Mouse (Mus musculus) bone marrow macrophage, adult 2 months (primary cell): Measurements from ENCODE around the gene Ubap2l. TPM values are rescaled to one million over a fixed set of nuclear protein-coding genes. Genes with fewer than 3 reads are reported as not detected.

Experiments used
- H3K27ac ChIP-seq: 2 replicates; pipeline ENCODE4 v1.5.1; 2012; ENCODE audit warnings: low read depth, low read length; ENCODE audit not compliant: insufficient read depth
- H3K4me1 ChIP-seq: 2 replicates; pipeline ENCODE4 v1.6.1; 2012; ENCODE audit warnings: low read length; ENCODE audit not compliant: control insufficient read depth, insufficient read depth
- H3K4me3 ChIP-seq: 2 replicates; pipeline ENCODE4 v1.5.1; 2012; ENCODE audit warnings: mild to moderate bottlenecking, low read length, moderate library complexity; ENCODE audit not compliant: insufficient read depth
- CTCF ChIP-seq: IDR thresholded peaks from 2 replicates; pipeline ENCODE4 v1.5.1; 2012; ENCODE audit warnings: low read depth, mild to moderate bottlenecking, low read length, moderate library complexity
- POLR2A ChIP-seq: IDR thresholded peaks from 2 replicates; pipeline ENCODE4 v1.6.1; 2012; ENCODE audit warnings: mild to moderate bottlenecking, low read depth, low read length, borderline replicate concordance
- polyA plus RNA-seq: library from polyadenylated mRNA; stranded (reverse); fragments of >200 nt; gene quantifications from 2 replicates; pipeline ENCODE4 v1.2.4, GENCODE M21; 2012; ENCODE audit not compliant: missing spikeins, insufficient read depth, insufficient read length

The Ubap2l gene
- polyA plus RNA-seq, 1 experiment: 228 TPM

- TF ChIP-seq CTCF (no peak), POLR2A (no peak)
- peaks cover 33% of the 10 kb centered on the region for H3K4me1 ChIP-seq
- H3K4me3 ChIP-seq: no peak within 1 kb of the TSS
- H3K27ac ChIP-seq: no peak within 1 kb of the TSS
Measured at GRCm38 (mm10) chr3:90072294-90072693, 19.9 kb upstream of the Ubap2l start, which contains the start of gene Tpm3. Gene Tpm3, plus strand, starts transcription at chr3:90072649.

GRCm38 (mm10) chr3:90069688-90070087, 17.3 kb upstream of the Ubap2l start:
- Histone ChIP-seq H3K4me1 (peaks cover 31% of the 10 kb centered on the region), H3K4me3 (no peak overlapping the region), H3K27ac (no peak overlapping the region)
- TF ChIP-seq CTCF: no peak
- no peak for TF ChIP-seq POLR2A

- H3K4me1 ChIP-seq: peaks cover 32% of the 10 kb centered on the region
- H3K4me3 ChIP-seq: no peak overlapping the region
- TF ChIP-seq POLR2A (no peak), CTCF (no peak)
Measured at GRCm38 (mm10) chr3:90067851-90068250, 15.4 kb upstream of the Ubap2l start.

GRCm38 (mm10) chr3:90065553-90065952, 13.1 kb upstream of the Ubap2l start:
- no peak overlapping the region for H3K4me3 ChIP-seq
- TF ChIP-seq CTCF: 0 out of 2 replicates have a peak, but pooled peaks have one; percentile 38
- TF ChIP-seq POLR2A: no peak

More at GRCm38 (mm10) chr3:90067851-90068250, 15.4 kb upstream of the Ubap2l start:
- H3K27ac ChIP-seq: no peak overlapping the region

GRCm38 (mm10) chr3:90064383-90064782, 12.0 kb upstream of the Ubap2l start:
- Histone ChIP-seq H3K4me3 (no peak overlapping the region), H3K4me1 (peaks cover 15% of the 10 kb centered on the region), H3K27ac (no peak overlapping the region)
- TF ChIP-seq POLR2A: no peak
- no peak for TF ChIP-seq CTCF

More at GRCm38 (mm10) chr3:90065553-90065952, 13.1 kb upstream of the Ubap2l start:
- Histone ChIP-seq H3K4me1 (peaks cover 19% of the 10 kb centered on the region), H3K27ac (no peak overlapping the region)

- Histone ChIP-seq H3K4me3 (no peak overlapping the region), H3K27ac (no peak overlapping the region), H3K4me1 (0 out of 2 replicates have a peak, but pooled peaks cover 2% of the 10 kb centered on the region)
- TF ChIP-seq CTCF (no peak), POLR2A (no peak)
Measured at GRCm38 (mm10) chr3:90062539-90062938, 10.1 kb upstream of the Ubap2l start.

- 0 out of 2 replicates have a peak, but pooled peaks cover 2% of the 10 kb centered on the region for H3K4me1 ChIP-seq
- H3K4me3 ChIP-seq: no peak overlapping the region
- no peak for TF ChIP-seq CTCF
- TF ChIP-seq POLR2A: no peak
- H3K27ac ChIP-seq: no peak overlapping the region
Measured at GRCm38 (mm10) chr3:90061549-90061948, 9.1 kb upstream of the Ubap2l start.

- TF ChIP-seq CTCF: no peak
- no peak; the same call in 1 of the 2 replicates for TF ChIP-seq POLR2A
- H3K4me3 ChIP-seq: peak within 1 kb of the TSS; percentile 65
- H3K4me1 ChIP-seq: peaks cover 10% of the 10 kb centered on the region
- H3K27ac ChIP-seq: peak within 1 kb of the TSS; percentile 94
Measured at GRCm38 (mm10) chr3:90051441-90052350, 732 bp downstream of the Ubap2l start, which contains the start of gene 4933434E20Rik. Gene 4933434E20Rik, plus strand, starts transcription at chr3:90051636.

- no peak overlapping the region for H3K4me3 ChIP-seq
- peaks cover 10% of the 10 kb centered on the region for H3K4me1 ChIP-seq
- no peak for TF ChIP-seq POLR2A
- TF ChIP-seq CTCF: no peak
- H3K27ac ChIP-seq: no peak overlapping the region
Measured at GRCm38 (mm10) chr3:90049691-90050090, 2.7 kb downstream of the Ubap2l start.

GRCm38 (mm10) chr3:90036263-90036662, 16.2 kb downstream of the Ubap2l start:
- no peaks in the 10 kb centered on the region for H3K4me1 ChIP-seq
- no peak overlapping the region for H3K27ac ChIP-seq
- TF ChIP-seq CTCF: no peak
- no peak for TF ChIP-seq POLR2A
- no peak overlapping the region for H3K4me3 ChIP-seq
